Mouse (Mus musculus) right cerebral cortex, adult 2 months (tissue): Measurements from ENCODE around the gene Ak7.
A peak's percentile ranks its signal among the peaks of the same experiment; 100 is the strongest.

Experiments
- DNase-seq, 2 experiments: peaks; one replicate each; pipeline ENCODE4 v3.0.0; 2021 to 2022; ENCODE audit warnings: low spot score in 2 of 2

The Ak7 gene

DNA sequence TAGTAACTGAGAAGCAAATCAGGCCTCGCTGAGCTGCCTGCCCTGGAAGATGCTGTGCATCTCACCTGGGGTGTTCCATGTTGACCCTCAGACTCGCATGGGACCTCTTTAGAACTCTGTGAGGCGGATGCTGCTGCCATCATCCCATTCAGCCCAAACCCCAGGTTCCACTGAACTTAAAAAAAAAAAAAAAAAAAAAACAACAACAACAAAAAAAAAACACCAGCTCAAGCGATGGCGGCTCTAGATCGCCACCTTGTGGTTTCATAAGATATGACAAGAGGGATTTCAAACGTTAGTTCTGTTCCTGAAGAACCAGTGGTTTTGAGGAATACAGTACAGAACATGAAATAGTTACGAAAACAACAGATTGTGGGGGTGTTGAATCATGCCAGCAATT, 22.2 kb downstream of the Ak7 start:
- peak; percentile 21 to 55 for DNase-seq

DNA sequence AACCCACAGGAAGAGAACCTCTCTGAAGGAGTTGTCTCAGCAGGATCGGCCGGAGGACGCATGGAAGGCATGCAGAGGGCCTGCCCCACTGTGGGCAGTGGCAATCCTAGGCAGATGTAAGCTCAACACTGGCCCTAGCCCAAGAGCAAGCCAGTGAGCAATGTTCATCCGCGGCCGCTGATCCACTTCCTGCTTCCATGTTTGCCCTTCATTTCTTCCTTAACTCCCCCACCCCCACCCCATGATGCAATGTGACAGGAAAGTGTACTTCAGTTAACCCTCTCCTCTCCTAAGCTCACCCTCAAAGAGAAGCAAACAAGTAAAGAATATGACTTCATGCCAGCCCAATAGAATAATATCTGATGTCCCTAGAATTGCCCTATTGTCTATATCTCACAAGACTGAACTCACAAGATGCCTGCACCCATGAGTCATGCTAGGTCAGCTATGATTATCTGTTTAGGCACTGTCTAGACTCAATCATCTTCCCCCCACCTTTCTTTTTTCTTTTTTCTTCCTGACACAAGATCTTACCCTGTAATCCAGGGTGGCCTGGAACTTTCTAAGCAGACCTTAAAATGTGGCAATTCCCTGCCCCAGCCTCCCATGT, 25.2 kb downstream of the Ak7 start:
- DNase-seq: no peak

- no peak for DNase-seq
Observed at GRCm38 (mm10) chr12:105733370-105734159, 27.8 kb downstream of the Ak7 start.

DNA sequence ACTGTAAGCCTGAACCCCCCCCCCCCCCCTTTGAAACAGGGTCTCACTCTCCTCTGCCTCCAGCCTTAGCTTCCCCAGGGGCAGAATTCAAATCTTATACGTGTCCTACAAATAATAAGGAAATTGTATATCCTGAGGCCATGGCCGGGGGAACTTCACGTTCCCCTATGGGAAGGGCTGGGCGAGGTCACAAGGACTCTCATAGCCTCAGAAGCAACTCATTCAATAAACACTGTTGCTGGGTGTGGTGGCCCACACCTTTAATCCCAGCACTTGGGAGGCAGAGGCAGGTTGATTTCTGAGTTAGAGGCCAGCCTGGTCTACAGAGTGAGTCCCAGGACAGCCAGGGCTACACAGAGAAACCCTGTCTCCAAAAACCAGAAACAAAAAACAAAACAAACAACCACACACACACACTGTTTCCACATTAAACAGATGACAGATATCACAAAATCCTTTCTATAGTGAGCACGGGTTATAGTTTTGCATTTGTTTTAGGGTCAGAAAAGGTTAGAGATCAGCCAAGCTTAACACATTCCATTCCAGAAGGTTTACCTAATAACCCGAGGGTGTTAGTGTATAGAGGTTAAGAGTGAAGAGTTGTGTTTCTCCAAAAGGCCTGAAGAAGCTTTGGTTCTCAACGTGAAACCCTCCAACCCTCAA, 29.6 kb downstream of the Ak7 start:
- DNase-seq: no peak

DNA sequence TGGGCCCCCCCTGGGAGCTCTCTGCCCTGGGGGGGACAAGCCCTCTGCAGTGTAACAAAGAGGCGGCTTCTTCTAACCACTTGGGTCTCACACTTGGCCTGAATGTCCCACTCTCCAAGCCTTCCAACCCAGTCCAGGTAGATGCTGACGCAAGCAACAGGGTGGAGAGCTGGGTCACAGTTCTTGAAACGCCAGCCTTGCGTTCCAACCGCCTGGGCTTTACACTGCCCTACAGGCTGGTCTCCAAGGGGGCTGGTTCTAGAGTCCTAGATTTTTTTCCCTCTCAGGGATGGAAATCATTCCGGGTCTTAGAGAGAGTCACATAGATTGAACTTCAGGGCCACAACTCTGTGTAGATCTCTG, 30.1 kb downstream of the Ak7 start:
- no peak for DNase-seq

- DNase-seq: no peak
Observed at GRCm38 (mm10) chr12:105738316-105739096, 32.7 kb downstream of the Ak7 start.

- no peak for DNase-seq
Observed at GRCm38 (mm10) chr12:105739656-105740055, 33.9 kb downstream of the Ak7 start.

DNA sequence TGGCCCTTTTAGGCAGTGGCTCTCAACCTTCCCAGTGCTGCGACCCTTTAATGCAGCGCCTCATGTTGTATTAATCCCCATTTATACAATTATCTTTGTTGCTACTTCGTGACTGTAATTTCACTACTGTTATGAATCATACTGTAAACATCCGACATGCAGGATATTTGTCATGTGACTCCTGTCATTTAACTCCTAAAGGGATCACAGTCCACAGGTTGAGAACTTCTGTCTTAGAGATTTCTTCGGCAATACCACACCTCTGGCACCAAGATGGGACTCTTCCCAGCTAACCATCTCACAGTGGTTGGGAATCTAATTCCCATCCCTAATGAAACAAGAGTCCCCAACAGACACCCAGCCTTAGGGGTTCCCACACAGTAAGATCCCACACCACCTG, 42.3 kb downstream of the Ak7 start:
- no peak for DNase-seq

GRCm38 (mm10) chr12:105753813-105754212, 48.0 kb downstream of the Ak7 start:
- DNase-seq: no peak

DNA sequence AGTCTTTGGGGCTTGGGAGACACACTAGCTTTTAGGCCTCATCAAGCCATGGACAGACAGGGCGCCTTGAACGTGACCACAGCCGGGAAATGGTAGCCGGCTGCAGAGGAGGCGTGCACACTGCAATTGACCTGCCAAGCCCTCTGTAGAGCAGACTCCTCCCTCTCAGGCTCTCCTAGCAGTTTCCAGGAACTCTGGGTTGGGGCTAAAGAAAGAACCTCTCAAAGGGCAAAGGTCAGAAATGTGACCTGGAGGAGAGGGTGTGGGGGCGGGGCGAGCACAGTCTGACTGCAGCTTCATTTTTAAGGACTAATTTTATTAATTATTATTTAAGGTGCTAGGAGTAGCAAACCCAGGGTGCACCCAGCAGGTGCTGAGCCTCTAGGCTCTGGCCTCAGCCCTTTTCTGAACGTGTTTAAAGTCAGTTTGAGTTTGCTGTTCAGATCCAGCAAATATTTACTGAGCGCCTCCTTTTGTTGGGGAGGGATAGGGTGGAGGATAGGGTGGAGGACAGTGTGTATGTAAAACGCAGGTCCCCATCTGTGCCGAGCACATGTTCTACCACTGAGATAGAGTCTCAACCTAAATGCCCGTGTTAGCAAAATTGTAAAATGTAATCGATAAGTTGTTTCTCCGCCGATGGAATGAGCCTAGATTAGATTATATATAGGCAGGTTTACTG, 52.2 kb downstream of the Ak7 start:
- DNase-seq: no peak

GRCm38 (mm10) chr12:105758911-105759310, 53.1 kb downstream of the Ak7 start:
- DNase-seq: no peak

DNA sequence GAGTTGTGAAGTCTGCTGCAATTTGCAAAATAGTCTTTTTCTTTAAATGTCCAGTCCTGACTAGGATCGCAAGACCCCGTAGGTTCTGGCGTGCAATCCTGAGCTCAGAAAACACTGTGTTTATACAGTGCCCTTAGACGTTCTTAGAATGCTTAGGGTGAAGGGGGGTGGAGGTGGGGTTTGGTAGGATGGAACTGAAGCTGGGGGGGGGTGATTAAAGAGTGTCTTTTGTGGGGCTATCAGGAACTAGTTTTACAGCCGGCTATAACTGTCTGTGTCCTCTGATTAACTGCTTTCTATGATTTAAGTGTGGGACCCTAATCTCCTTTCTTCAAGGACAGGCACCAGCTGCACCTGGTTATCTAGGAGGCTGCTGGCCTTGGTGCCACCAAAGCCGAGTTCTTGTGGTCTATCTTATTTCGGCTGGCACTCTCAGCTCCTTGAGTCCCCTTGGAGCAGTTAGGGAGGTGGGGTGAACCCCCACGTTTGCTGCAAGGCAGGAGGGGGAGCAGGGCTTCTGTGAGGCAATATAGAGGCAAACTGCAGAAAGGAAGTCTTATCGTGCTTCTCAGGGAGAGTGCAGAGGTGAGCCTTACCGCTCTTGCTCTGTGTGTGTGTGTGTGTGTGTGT, 54.2 kb downstream of the Ak7 start:
- no peak for DNase-seq

GRCm38 (mm10) chr12:105761171-105761570, 55.4 kb downstream of the Ak7 start:
- DNase-seq: peak in 1 of 2 experiments; percentile 4

DNA sequence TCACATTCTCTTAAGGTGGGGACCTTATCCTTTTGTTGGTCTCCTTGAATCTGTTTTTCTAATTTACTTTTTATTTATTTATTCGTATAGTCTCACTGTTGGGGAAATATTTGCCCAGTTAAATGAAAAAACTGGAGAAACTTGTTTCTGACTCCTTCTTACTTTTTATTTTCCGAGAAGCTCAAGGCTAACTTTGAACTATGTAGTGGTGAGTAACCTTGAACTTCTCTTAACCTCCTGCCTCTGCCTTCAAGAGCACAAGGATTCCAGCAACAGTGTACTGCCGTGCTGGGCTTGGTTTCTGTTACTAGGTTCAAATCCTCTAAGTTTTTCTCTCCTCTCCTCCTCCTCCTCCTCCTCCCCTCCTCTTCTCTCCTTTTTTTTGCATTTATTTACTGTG, 55.9 kb downstream of the Ak7 start:
- no peak for DNase-seq

DNA sequence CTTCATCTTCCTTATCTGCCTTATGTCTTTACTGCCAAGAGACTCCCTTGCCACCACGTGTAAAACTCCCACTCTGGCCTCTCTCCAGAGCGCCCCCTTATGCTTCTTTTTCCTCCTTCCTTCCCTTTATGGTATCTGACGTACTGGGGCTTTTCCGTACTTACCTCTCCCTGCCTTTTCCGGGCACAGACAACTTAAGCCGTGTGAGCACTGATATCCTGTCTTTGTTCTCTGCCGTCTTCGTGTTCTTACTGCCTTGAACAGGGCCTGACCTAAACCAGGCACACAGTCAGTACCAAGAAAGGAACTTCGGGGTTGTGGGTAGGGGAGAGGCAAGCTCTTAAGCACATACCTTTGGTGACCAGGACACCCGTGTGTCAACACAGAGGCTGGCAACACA, 63.9 kb downstream of the Ak7 start:
- DNase-seq: no peak

- no peak for DNase-seq
Observed at GRCm38 (mm10) chr12:105774871-105775270, 69.1 kb downstream of the Ak7 start.

- DNase-seq: no peak
Observed at GRCm38 (mm10) chr12:105777651-105778050, 71.9 kb downstream of the Ak7 start.

DNA sequence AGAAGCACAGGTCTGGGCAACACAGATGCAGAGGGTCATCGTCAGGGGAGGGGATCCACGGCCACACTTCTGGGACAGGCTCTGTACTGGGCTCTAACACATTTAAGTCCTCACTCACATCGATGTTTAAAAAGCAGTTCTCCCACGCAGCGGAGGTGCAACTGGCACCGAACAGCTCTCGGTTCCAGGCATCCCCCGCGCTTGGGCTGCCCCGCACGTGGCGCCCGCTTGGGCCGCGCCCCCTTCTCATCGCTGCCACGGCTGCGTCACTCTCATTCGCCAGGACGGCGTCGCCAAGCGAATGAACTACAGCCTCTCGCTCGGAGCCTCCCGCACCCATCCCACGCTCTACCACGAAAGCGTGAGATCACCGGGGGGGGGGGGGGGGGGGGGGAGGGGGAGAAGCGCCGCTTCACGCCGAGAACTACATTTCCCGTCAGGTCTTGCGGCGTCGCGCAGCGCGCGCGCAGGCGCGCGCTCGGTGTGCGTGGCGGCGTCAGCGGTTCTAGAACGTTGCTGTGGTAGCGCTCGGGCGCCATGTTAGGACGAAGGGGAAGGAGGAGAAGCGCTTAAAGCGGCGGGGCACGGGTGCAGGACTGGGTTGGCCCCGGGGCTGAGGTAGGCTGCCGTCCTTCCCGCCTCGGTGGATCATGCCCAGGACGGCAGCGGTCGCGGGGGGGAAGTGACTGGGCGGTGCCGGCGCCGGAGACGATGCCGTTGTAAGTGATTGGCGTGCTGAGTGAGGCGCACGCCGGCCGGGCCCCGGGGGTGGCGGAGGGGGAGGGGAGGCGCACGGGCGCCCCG, 78.6 kb downstream of the Ak7 start, which contains the start of gene Papola:
TSS of gene Papola (plus strand) at position 499 of the 804 bp plus-strand sequence.
- peak; percentile 83 to 91 for DNase-seq

DNA sequence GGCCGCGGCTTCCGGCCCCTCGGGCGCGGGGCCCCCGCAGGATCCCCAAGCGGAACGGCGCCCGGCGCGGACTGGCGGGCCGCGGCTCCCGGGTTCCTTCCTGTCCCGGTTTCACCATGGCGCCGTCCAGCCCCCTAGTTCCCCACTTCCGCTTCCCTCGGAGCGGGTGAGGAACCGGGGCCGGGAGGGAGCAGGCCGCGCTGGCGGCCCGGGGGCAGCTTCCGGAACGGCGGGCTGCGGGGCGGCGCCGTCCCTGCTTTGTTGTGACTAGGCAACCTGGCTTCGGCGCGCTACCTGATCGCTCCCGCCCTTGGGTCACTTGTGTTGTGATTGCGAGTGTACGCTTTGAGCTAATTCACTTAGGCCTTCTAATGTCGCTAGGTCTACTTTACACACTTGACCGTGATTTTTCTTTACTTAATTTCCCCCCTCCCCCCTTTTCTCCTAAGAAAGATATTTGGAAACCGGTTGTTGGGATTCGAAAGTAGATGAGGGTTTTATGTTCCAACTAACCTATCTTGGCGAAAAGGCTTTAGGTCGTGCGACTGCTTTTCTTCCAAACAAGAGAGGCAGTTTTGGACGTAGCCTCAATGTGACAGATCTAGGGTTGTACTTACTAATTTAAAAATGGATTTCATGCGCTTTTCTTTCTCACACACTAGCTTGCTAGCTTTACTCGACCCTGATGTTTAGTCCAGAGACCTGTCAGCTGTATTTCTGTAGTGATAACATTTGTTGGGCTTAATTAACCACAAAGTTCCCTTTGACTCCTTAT, 79.4 kb downstream of the Ak7 start:
- peak in 1 of 2 experiments; percentile 56 for DNase-seq
